ENCODE assay signal across 14 mouse cellular contexts in the genomic region with DNA sequence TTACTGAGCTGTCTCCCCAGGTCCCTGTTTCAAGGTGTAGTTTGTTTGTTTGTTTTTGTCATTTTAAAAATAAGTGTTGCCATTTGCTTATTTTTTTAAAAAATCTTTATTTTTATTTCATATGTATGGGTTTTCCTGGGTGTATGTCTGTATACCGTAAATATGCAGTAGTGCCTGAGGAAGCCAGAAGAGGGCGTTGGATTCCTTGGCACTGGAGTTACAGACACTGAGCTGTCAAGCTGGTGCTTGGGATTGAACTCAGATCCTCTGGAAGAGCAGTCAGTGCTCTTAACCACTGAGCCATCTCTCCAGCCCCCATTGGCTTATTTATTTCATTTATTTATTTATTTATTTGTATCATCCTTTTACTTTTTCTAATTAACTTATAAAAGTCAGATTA. TPM values are rescaled to one million over a fixed set of nuclear protein-coding genes. Genes with fewer than 3 reads are reported as not detected.
A peak's percentile ranks its signal among the peaks of the same experiment; 100 is the strongest.
DNase-seq lines count a peak whose midpoint lies in the region; ATAC-seq and TF ChIP-seq lines count a peak whose summit lies in the region.
"Had no signal": no experiment of that assay in that cellular context is flagged by ENCODE, and none has a peak within 500 bp of the region (broad histone marks: within the 10 kb centered on the region; RNA-seq: fewer than 3 reads in every experiment).

No protein-coding gene starts in this region.

- no peaks in the 10 kb centered on the region for H3K36me3 ChIP-seq in intestine, embryonic 16.5 days (ENCODE audit: control insufficient read depth, insufficient read depth, low read length)
- H3K36me3 ChIP-seq in intestine, embryonic 15.5 days, result no peaks in the 10 kb centered on the region
- peaks cover 10% of the 10 kb centered on the region for H3K36me3 ChIP-seq in G1E (replicated peaks)
- no peaks in the 10 kb centered on the region for H3K36me3 ChIP-seq in intestine, postnatal 0 days (ENCODE audit: control insufficient read depth, insufficient read depth)
- H3K36me3 ChIP-seq in midbrain, embryonic 15.5 days (replicated peaks), result no peaks in the 10 kb centered on the region
- H3K36me3 ChIP-seq in limb, embryonic 10.5 days, result no peaks in the 10 kb centered on the region
- H3K36me3 ChIP-seq: neural tube, embryonic 12.5 days had no signal

- ATAC-seq in intestine, embryonic 16.5 days, result no peak
- ATAC-seq in intestine, embryonic 15.5 days, result no peak
- no peak for ATAC-seq in G1E (ENCODE audit: extremely low read depth, insufficient number of reproducible peaks, low FRiP score, poor library complexity, severe bottlenecking)
- no peak for ATAC-seq in intestine, postnatal 0 days
- ATAC-seq in midbrain, embryonic 15.5 days (replicated peaks), result no peak
- ATAC-seq: midbrain, embryonic 16.5 days had no signal

- no peak overlapping the region for H3K4me3 ChIP-seq in intestine, embryonic 16.5 days (ENCODE audit: low read length)
- no peak overlapping the region for H3K4me3 ChIP-seq in intestine, embryonic 15.5 days (replicated peaks)
- H3K4me3 ChIP-seq in G1E (ENCODE audit: low read depth, low read length), result no peak overlapping the region
- H3K4me3 ChIP-seq in intestine, postnatal 0 days (ENCODE audit: low read depth, low read length), result no peak overlapping the region
- no peak overlapping the region for H3K4me3 ChIP-seq in midbrain, embryonic 15.5 days
- H3K4me3 ChIP-seq in limb, embryonic 10.5 days, result no peak overlapping the region
- H3K4me3 ChIP-seq: neural tube, embryonic 12.5 days had no signal

- H3K9ac ChIP-seq in intestine, embryonic 16.5 days (ENCODE audit: low read depth, low read length), result no peak overlapping the region
- H3K9ac ChIP-seq in intestine, embryonic 15.5 days, result no peak overlapping the region
- no peak overlapping the region for H3K9ac ChIP-seq in intestine, postnatal 0 days (ENCODE audit: low read depth, low read length)
- H3K9ac ChIP-seq in midbrain, embryonic 15.5 days, result no peak overlapping the region
- H3K9ac ChIP-seq: neural tube, embryonic 12.5 days had no signal

- TF ChIP-seq CTCF in G1E (IDR thresholded peaks at IDR 0.05; ENCODE audit: low read depth, low read length), result 0 out of 2 replicates have a peak, but pooled peaks have one; percentile 11
- peak; percentile 46 for TF ChIP-seq CTCF in intestine, postnatal 0 days (IDR thresholded peaks at IDR 0.05; ENCODE audit: low read depth)

- no peaks in the 10 kb centered on the region for H3K9me3 ChIP-seq in intestine, embryonic 16.5 days (ENCODE audit: control insufficient read depth, low read length)
- H3K9me3 ChIP-seq in intestine, embryonic 15.5 days, result no peaks in the 10 kb centered on the region
- no peaks in the 10 kb centered on the region for H3K9me3 ChIP-seq in G1E (replicated peaks)
- no peaks in the 10 kb centered on the region for H3K9me3 ChIP-seq in intestine, postnatal 0 days (ENCODE audit: control insufficient read depth)
- no peaks in the 10 kb centered on the region for H3K9me3 ChIP-seq in midbrain, embryonic 15.5 days
- H3K9me3 ChIP-seq in limb, embryonic 10.5 days (replicated peaks), result no peaks in the 10 kb centered on the region
- H3K9me3 ChIP-seq: neural tube, embryonic 12.5 days had no signal

- peak; percentile 69 for DNase-seq in 416B (ENCODE audit: low read depth)
- DNase-seq in G1E (ENCODE audit: low spot score), result no peak
- DNase-seq in limb, embryonic 10.5 days (ENCODE audit: low spot score), result no peak
- DNase-seq in spleen, postnatal 4 days (ENCODE audit: low spot score in 2 of 2), result no peak
- DNase-seq: cerebellum, adult 11-12 months; heart, postnatal 4 days; kidney, adult 11 months had no signal

- no peaks in the 10 kb centered on the region for H3K27me3 ChIP-seq in intestine, embryonic 16.5 days (replicated peaks; ENCODE audit: control insufficient read depth, insufficient read depth, low read length)
- no peaks in the 10 kb centered on the region for H3K27me3 ChIP-seq in intestine, embryonic 15.5 days (replicated peaks)
- H3K27me3 ChIP-seq in G1E (ENCODE audit: insufficient read depth, low read length), result no peaks in the 10 kb centered on the region
- no peaks in the 10 kb centered on the region for H3K27me3 ChIP-seq in intestine, postnatal 0 days (replicated peaks; ENCODE audit: control insufficient read depth, insufficient read depth, low read length)
- no peaks in the 10 kb centered on the region for H3K27me3 ChIP-seq in midbrain, embryonic 15.5 days (replicated peaks)
- no peaks in the 10 kb centered on the region for H3K27me3 ChIP-seq in limb, embryonic 10.5 days (ENCODE audit: low read depth, poor library complexity, severe bottlenecking)
- H3K27me3 ChIP-seq: neural tube, embryonic 12.5 days had no signal

- no peak overlapping the region for H3K4me2 ChIP-seq in intestine, embryonic 16.5 days (ENCODE audit: low read depth, low read length)
- no peak overlapping the region for H3K4me2 ChIP-seq in intestine, embryonic 15.5 days (replicated peaks)
- H3K4me2 ChIP-seq in intestine, postnatal 0 days (replicated peaks; ENCODE audit: low read depth), result no peak overlapping the region
- no peak overlapping the region for H3K4me2 ChIP-seq in midbrain, embryonic 15.5 days
- H3K4me2 ChIP-seq: neural tube, embryonic 12.5 days had no signal

- 74% methylated on average over 2 of the region's 2 CpGs for WGBS in intestine, embryonic 16.5 days
- 73% methylated on average over 2 of the region's 2 CpGs for WGBS in intestine, embryonic 15.5 days
- 72% methylated on average over 2 of the region's 2 CpGs for WGBS in intestine, postnatal 0 days
- 80% methylated on average over 2 of the region's 2 CpGs for WGBS in midbrain, embryonic 15.5 days
- WGBS in limb, embryonic 10.5 days, result 78% methylated on average over 2 of the region's 2 CpGs

- H3K4me1 ChIP-seq in intestine, embryonic 16.5 days (ENCODE audit: control insufficient read depth, insufficient read depth, low read length), result 0 out of 2 replicates have a peak, but pooled peaks cover 16% of the 10 kb centered on the region
- H3K4me1 ChIP-seq in intestine, embryonic 15.5 days (replicated peaks), result 0 out of 2 replicates have a peak, but pooled peaks cover 8% of the 10 kb centered on the region
- H3K4me1 ChIP-seq in G1E (ENCODE audit: insufficient read depth, low read depth, low read length), result peaks cover 36% of the 10 kb centered on the region
- H3K4me1 ChIP-seq in intestine, postnatal 0 days (replicated peaks; ENCODE audit: control insufficient read depth, insufficient read depth, low read length), result 0 out of 2 replicates have a peak, but pooled peaks cover 6% of the 10 kb centered on the region
- H3K4me1 ChIP-seq in midbrain, embryonic 15.5 days, result no peaks in the 10 kb centered on the region
- peaks cover 11% of the 10 kb centered on the region for H3K4me1 ChIP-seq in limb, embryonic 10.5 days
- H3K4me1 ChIP-seq: neural tube, embryonic 12.5 days had no signal

- 0 out of 2 replicates have a peak overlapping the region, but pooled peaks have one; percentile 24 for H3K27ac ChIP-seq in intestine, embryonic 16.5 days (ENCODE audit: low read length)
- no peak overlapping the region for H3K27ac ChIP-seq in intestine, embryonic 15.5 days
- no peak overlapping the region for H3K27ac ChIP-seq in intestine, postnatal 0 days (ENCODE audit: low read depth, low read length)
- H3K27ac ChIP-seq in midbrain, embryonic 15.5 days, result no peak overlapping the region
- no peak overlapping the region for H3K27ac ChIP-seq in limb, embryonic 10.5 days
- H3K27ac ChIP-seq: macrophage; neural tube, embryonic 12.5 days had no signal

RNA-seq across cellular contexts. Expression of a gene that starts 32.6 kb away (rescaled TPM):
- polyA plus RNA-seq in intestine, embryonic 16.5 days (2015; fragmentation: Nextera tagmentation; extraction: Ambion mirVana), result 26.9 and 31.3 TPM in 2 replicates
- 30.9 and 33.8 TPM in 2 replicates for polyA plus RNA-seq in intestine, embryonic 15.5 days (2015; fragmentation: Nextera tagmentation; extraction: Ambion mirVana)
- total RNA-seq in G1E (2014; fragmentation: Nextera tagmentation), result 82.6 and 83.6 TPM in 2 replicates
- total RNA-seq in G1E (2017), result 101 and 110 TPM in 2 replicates
- polyA plus RNA-seq in G1E (2012), result 8.8 and 9.5 TPM in 2 replicates
- 29.8 and 31.0 TPM in 2 replicates for polyA plus RNA-seq in intestine, postnatal 0 days (2015; fragmentation: Nextera tagmentation; extraction: Ambion mirVana)
- 42.7 and 43.4 TPM in 2 replicates for polyA plus RNA-seq in midbrain, embryonic 15.5 days (2015; fragmentation: Nextera tagmentation; extraction: Ambion mirVana)
- polyA plus RNA-seq in limb, embryonic 10.5 days (2016; fragmentation: Nextera tagmentation; extraction: Ambion mirVana), result 39.2 and 41.0 TPM in 2 replicates

RNA-seq across cellular contexts. Expression of a gene that starts 33.0 kb away (rescaled TPM):
- polyA plus RNA-seq in intestine, embryonic 16.5 days (2015; fragmentation: Nextera tagmentation; extraction: Ambion mirVana), result 21.9 and 22.2 TPM in 2 replicates
- polyA plus RNA-seq in intestine, embryonic 15.5 days (2015; fragmentation: Nextera tagmentation; extraction: Ambion mirVana), result 26.1 and 27.0 TPM in 2 replicates
- 77.0 and 79.0 TPM in 2 replicates for total RNA-seq in G1E (2014; fragmentation: Nextera tagmentation)
- total RNA-seq in G1E (2017), result 127 and 141 TPM in 2 replicates
- polyA plus RNA-seq in G1E (2012), result 4.7 and 6.3 TPM in 2 replicates
- 19.2 and 20.0 TPM in 2 replicates for polyA plus RNA-seq in intestine, postnatal 0 days (2015; fragmentation: Nextera tagmentation; extraction: Ambion mirVana)
- polyA plus RNA-seq in midbrain, embryonic 15.5 days (2015; fragmentation: Nextera tagmentation; extraction: Ambion mirVana), result 3.0 and 3.6 TPM in 2 replicates
- 3.6 and 5.8 TPM in 2 replicates for polyA plus RNA-seq in limb, embryonic 10.5 days (2016; fragmentation: Nextera tagmentation; extraction: Ambion mirVana)
